Mouse (Mus musculus) cerebellum, adult 8-10 months (tissue): ENCODE data around the gene Ssb.

Source experiments
- DNase-seq: peaks from one replicate; pipeline ENCODE4 v3.0.0; 2022

Gene Ssb

GRCm38 (mm10) chr2:69861485-69862091 lies at the start of gene Ssb:
TSS of gene Ssb (plus strand) at chr2:69861562.
- peak; percentile 88 for DNase-seq

- no peak for DNase-seq
Observed at GRCm38 (mm10) chr2:69816575-69816974, 44.8 kb upstream of the Ssb start.

- no peak for DNase-seq
Observed at GRCm38 (mm10) chr2:69818350-69819085, 42.8 kb upstream of the Ssb start.

GRCm38 (mm10) chr2:69820201-69820600 lies 41.2 kb upstream of the Ssb start:
- no peak for DNase-seq

- no peak for DNase-seq
Observed at GRCm38 (mm10) chr2:69821711-69822110, 39.7 kb upstream of the Ssb start, which contains the start of gene Klhl23. TSS of gene Klhl23 (plus strand) at chr2:69821944.

- DNase-seq = peak; percentile 53
Observed at GRCm38 (mm10) chr2:69822361-69823128, 38.8 kb upstream of the Ssb start.

GRCm38 (mm10) chr2:69823129-69823677 lies 38.2 kb upstream of the Ssb start:
- DNase-seq = no peak

GRCm38 (mm10) chr2:69825898-69826297 lies 35.5 kb upstream of the Ssb start:
- peak; percentile 26 for DNase-seq

GRCm38 (mm10) chr2:69826380-69826779 lies 35.0 kb upstream of the Ssb start:
- peak; percentile 67 for DNase-seq

GRCm38 (mm10) chr2:69828031-69828430 lies 33.3 kb upstream of the Ssb start:
- DNase-seq = no peak

- no peak for DNase-seq
Observed at GRCm38 (mm10) chr2:69829680-69830079, 31.7 kb upstream of the Ssb start.

- no peak for DNase-seq
Observed at GRCm38 (mm10) chr2:69830116-69830515, 31.2 kb upstream of the Ssb start.

GRCm38 (mm10) chr2:69837244-69837967 lies 24.0 kb upstream of the Ssb start:
- no peak for DNase-seq

GRCm38 (mm10) chr2:69837996-69838395 lies 23.4 kb upstream of the Ssb start:
- DNase-seq = no peak

- DNase-seq = no peak
Observed at GRCm38 (mm10) chr2:69838707-69839106, 22.7 kb upstream of the Ssb start.

- no peak for DNase-seq
Observed at GRCm38 (mm10) chr2:69840261-69840660, 21.1 kb upstream of the Ssb start.

GRCm38 (mm10) chr2:69849215-69849614 lies 12.1 kb upstream of the Ssb start:
- DNase-seq = no peak

GRCm38 (mm10) chr2:69851427-69852058 lies 9.8 kb upstream of the Ssb start:
- no peak for DNase-seq

GRCm38 (mm10) chr2:69856392-69856791 lies 5.0 kb upstream of the Ssb start:
- DNase-seq = no peak

GRCm38 (mm10) chr2:69857882-69858281 lies 3.5 kb upstream of the Ssb start:
- no peak for DNase-seq

- peak; percentile 35 for DNase-seq
Observed at GRCm38 (mm10) chr2:69860972-69861452, 350 bp upstream of the Ssb start.

GRCm38 (mm10) chr2:69862117-69862657 lies 825 bp downstream of the Ssb start:
- DNase-seq = no peak
